Mouse (Mus musculus) hindbrain, postnatal 0 days (tissue): Measurements from ENCODE around the gene Tbrg1. TPM values are rescaled to one million over a fixed set of nuclear protein-coding genes. Genes with fewer than 3 reads are reported as not detected.

Experiments used
- ATAC-seq: fragments of 200-750 bp; cut with Nextera tagmentation; 2 replicates; pipeline ENCODE4 v1.8.0; 2017; ENCODE audit warnings: mild to moderate bottlenecking, moderate TSS enrichment, moderate library complexity
- DNase-seq: peaks from one replicate; pipeline ENCODE4 v3.0.0-alpha.2; 2015; ENCODE audit warnings: low spot score
- H3K27ac ChIP-seq: fragments of 300-500 bp; sonication (generic); 2 replicates; pipeline ENCODE4 v1.5.1; 2014; ENCODE audit warnings: mild to moderate bottlenecking
- H3K27me3 ChIP-seq: fragments of 300-500 bp; sonication (generic); 2 replicates; pipeline ENCODE4 v1.6.1; 2014; ENCODE audit warnings: low read length, mixed read lengths; ENCODE audit not compliant: insufficient read depth
- H3K36me3 ChIP-seq: fragments of 300-500 bp; sonication (generic); 2 replicates; pipeline ENCODE4 v1.6.1; 2014; ENCODE audit warnings: low read length, mixed read lengths; ENCODE audit not compliant: insufficient read depth
- H3K4me1 ChIP-seq: fragments of 300-500 bp; sonication (generic); 2 replicates; pipeline ENCODE4 v1.6.1; 2014; ENCODE audit warnings: antibody characterized with exemption, low read length, mixed read lengths; ENCODE audit not compliant: insufficient read depth
- H3K4me2 ChIP-seq: fragments of 300-500 bp; sonication (generic); 2 replicates; pipeline ENCODE4 v1.6.1; 2014; ENCODE audit warnings: low read depth, mild to moderate bottlenecking, low read length, moderate library complexity, mixed read lengths
- H3K4me3 ChIP-seq: fragments of 300-500 bp; sonication (generic); 2 replicates; pipeline ENCODE4 v1.5.1; 2014; ENCODE audit warnings: low read length
- H3K9ac ChIP-seq: fragments of 300-500 bp; sonication (generic); replicated peaks from 2 replicates; pipeline ENCODE4 v1.6.1; 2014; ENCODE audit warnings: mild to moderate bottlenecking, low read length, moderate library complexity, mixed read lengths
- H3K9me3 ChIP-seq: fragments of 300-500 bp; sonication (generic); 2 replicates; pipeline ENCODE4 v1.6.1; 2016; ENCODE audit warnings: low read length, mixed read lengths
- CTCF ChIP-seq: IDR thresholded peaks from 2 replicates; pipeline ENCODE4 v1.5.1; 2016; ENCODE audit warnings: antibody characterized with exemption, control low read depth, low read depth
- WGBS: fragments of 180-500 bp; shearing (Covaris S2); extraction: QIAGEN DNeasy Blood & Tissue Kit; methylation state at CpG from one replicate; pipeline ENCODE4 v1.1.7; 2014; 5-methylcytosine and 5-hydroxymethylcytosine counted together
- polyA plus RNA-seq: library from polyadenylated mRNA; unstranded; fragments of >200 nt; fragmentation: Nextera tagmentation; extraction: Ambion mirVana; gene quantifications from 2 replicates; pipeline ENCODE4 v1.2.1, GENCODE M21; 2015
- total RNA-seq: library from RNA; depleted of rRNA; stranded (reverse); fragments of >200 nt; gene quantifications from 2 replicates; pipeline ENCODE4 v1.2.3, GENCODE M21; 2014; rRNA removed

The Tbrg1 gene
- total and polyA plus RNA-seq, 2 experiments from 2014 or later, result 44.5 to 82.9 TPM

DNA sequence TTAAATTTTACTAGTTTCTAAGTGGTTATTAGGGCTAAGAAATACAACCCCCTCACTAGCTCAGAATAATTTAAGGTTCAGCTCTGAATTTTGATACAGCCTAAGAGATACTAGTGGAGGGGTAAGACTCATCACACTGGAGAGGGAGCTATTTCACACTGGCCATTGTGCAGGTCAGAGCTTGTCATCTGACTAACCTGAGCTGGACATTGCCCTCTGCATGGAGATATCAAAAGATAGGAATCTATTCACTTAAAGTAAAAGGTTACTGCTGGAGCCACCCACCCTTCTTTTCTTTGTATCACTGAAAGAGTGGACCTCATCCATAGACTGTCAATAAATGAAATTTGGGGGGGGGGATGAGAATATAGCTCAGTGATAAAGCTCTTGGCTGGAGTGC, 42.8 kb downstream of the Tbrg1 start:
- H3K27me3 ChIP-seq, result no peaks in the 10 kb centered on the region
- H3K9me3 ChIP-seq, result no peaks in the 10 kb centered on the region
- no peak for DNase-seq
- H3K4me1 ChIP-seq, result 0 out of 2 replicates have a peak, but pooled peaks cover 4% of the 10 kb centered on the region
- H3K36me3 ChIP-seq, result no peaks in the 10 kb centered on the region
- no peak for TF ChIP-seq CTCF
- peak overlapping the region; percentile 67 for H3K4me3 ChIP-seq
- no peak overlapping the region; the same call in 1 of the 2 replicates for H3K9ac ChIP-seq
- H3K4me2 ChIP-seq, result peak overlapping the region; percentile 82
- peak; percentile 15; the same call in 1 of the 2 replicates for ATAC-seq
- H3K27ac ChIP-seq, result peak overlapping the region; percentile 86; the same call in 1 of the 2 replicates

DNA sequence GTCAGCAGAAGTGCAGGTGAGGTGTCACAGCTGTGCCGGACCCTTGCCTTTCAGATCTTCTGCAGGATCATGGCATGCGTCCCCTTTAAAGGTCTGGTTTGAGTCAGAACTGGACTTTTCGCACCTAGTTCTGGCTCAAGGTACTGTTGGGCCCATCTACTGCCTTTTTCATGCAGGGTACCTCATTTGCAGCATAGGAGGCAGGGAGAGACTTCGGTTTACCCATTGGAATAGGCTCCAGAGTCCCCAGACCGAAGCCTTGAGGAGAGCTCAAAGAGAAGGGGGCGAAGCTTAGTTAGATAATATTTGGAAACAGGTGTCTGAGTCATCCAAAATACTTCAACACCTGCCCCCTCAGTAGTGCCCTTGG, 43.2 kb downstream of the Tbrg1 start:
- H3K4me2 ChIP-seq, result peak overlapping the region; percentile 82
- 17% methylated on average over 6 of the region's 6 CpGs for WGBS
- DNase-seq (no peak), ATAC-seq (no peak)
- no peak for TF ChIP-seq CTCF
- peak overlapping the region; percentile 86; the same call in 1 of the 2 replicates for H3K27ac ChIP-seq
- H3K4me3 ChIP-seq, result peak overlapping the region; percentile 67
- 0 out of 2 replicates have a peak, but pooled peaks cover 4% of the 10 kb centered on the region for H3K4me1 ChIP-seq
- no peaks in the 10 kb centered on the region for H3K9me3 ChIP-seq
- no peaks in the 10 kb centered on the region for H3K36me3 ChIP-seq
- peak overlapping the region; percentile 85 for H3K9ac ChIP-seq
- H3K27me3 ChIP-seq, result no peaks in the 10 kb centered on the region

DNA sequence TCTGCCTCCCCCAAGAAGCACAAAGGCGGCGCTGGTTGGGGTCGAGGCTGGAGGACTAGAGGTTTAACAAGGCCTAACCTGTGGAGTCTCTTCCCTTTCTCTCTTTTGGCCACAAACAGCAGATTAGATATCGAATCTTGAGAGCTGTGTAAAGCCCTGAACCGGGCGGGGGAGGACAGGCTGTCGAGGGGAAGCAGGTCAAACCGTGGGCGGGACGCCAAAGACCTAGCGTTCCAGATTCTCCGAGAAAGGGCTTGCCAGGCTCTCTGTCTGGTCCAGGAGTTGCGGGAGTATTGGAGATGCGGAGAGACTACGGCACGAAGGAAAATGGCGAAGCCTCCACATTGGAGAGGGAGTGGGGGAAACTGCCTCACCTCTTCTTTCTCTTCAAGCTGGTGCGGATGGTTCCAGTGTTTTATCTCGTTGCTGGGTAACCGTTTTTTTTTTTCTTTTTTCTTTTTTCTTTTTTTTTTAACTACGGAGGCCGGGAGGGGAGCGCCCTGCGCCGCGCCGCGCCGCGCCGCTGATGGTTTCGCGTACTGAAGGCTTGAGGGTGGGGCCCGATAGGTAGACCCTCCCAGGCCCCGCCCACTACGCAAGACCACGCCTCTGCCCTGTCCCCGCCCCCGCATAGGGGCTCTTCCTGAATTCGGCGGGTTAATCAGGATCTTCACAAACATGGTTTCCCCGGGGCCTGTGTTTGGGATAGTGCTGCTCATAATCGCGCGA, 43.8 kb downstream of the Tbrg1 start, which contains the start of gene Spa17:
Gene Spa17 (minus strand): TSS at position 541 of the 729 bp plus-strand sequence.
- peak; percentile 95 for DNase-seq
- no peaks in the 10 kb centered on the region for H3K9me3 ChIP-seq
- under 1% methylated on average over 45 of the region's 45 CpGs for WGBS
- H3K36me3 ChIP-seq, result no peaks in the 10 kb centered on the region
- H3K27me3 ChIP-seq, result no peaks in the 10 kb centered on the region
- peak; percentile 96 for ATAC-seq
- peak within 1 kb of the TSS; percentile 67 for H3K4me3 ChIP-seq
- H3K27ac ChIP-seq, result peak within 1 kb of the TSS; percentile 86
- 0 out of 2 replicates have a peak, but pooled peaks cover 4% of the 10 kb centered on the region for H3K4me1 ChIP-seq
- H3K4me2 ChIP-seq, result peak within 1 kb of the TSS; percentile 82
- peak within 1 kb of the TSS; percentile 85 for H3K9ac ChIP-seq
- no peak for TF ChIP-seq CTCF

DNA sequence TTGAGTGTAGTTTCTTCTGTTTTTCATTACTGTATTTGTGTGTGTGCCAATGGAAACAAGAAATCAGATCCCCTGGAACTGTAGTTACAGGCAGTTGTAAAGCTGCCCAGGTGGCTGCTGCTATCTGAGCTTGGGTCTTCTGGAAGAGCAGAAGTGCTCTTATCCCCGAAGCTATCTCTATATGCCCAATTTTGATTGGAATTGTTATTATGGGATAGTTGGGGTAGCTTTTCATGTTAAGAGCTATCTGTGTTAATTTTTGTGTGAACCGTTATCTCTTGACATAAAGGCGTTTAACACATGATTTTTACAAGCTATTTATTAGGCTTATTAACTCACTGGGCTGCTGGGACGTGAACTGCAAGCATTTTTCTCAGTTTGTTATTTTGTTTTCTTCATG, 47.6 kb downstream of the Tbrg1 start:
- Histone ChIP-seq H3K9me3 (no peaks in the 10 kb centered on the region), H3K27ac (no peak overlapping the region), H3K9ac (no peak overlapping the region), H3K36me3 (no peaks in the 10 kb centered on the region), H3K4me2 (no peak overlapping the region), H3K27me3 (no peaks in the 10 kb centered on the region), H3K4me3 (no peak overlapping the region), H3K4me1 (0 out of 2 replicates have a peak, but pooled peaks cover 4% of the 10 kb centered on the region)
- TF ChIP-seq CTCF, result no peak
- 82% methylated on average over 4 of the region's 4 CpGs for WGBS
- DNase-seq (no peak), ATAC-seq (no peak)

DNA sequence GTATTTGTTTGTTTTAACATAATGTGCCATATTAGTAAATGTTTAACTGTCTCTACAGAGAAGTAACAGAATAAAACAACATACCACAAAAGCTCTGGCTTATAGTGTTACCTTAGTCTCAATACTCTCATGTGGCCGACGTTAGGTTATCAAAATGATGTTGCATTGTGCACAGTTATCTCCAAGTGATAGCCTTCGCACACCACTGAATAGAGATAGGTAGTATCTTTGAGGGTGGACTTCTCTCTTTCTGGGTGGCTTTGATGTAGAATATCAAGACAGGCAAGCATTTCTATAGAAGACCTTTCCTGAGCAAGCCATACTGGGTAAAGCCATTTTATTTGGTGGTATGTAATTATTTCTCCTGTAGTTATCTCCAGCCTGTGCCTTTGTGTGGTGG, 52.0 kb downstream of the Tbrg1 start:
- TF ChIP-seq CTCF, result no peak
- no peaks in the 10 kb centered on the region for H3K9me3 ChIP-seq
- no peaks in the 10 kb centered on the region for H3K4me1 ChIP-seq
- no peaks in the 10 kb centered on the region for H3K36me3 ChIP-seq
- no peak overlapping the region for H3K4me3 ChIP-seq
- no peak overlapping the region for H3K27ac ChIP-seq
- no peak overlapping the region for H3K4me2 ChIP-seq
- no peaks in the 10 kb centered on the region for H3K27me3 ChIP-seq
- H3K9ac ChIP-seq, result no peak overlapping the region
- no peak for ATAC-seq
- DNase-seq, result no peak
- 92% methylated on average over 3 of the region's 3 CpGs for WGBS

DNA sequence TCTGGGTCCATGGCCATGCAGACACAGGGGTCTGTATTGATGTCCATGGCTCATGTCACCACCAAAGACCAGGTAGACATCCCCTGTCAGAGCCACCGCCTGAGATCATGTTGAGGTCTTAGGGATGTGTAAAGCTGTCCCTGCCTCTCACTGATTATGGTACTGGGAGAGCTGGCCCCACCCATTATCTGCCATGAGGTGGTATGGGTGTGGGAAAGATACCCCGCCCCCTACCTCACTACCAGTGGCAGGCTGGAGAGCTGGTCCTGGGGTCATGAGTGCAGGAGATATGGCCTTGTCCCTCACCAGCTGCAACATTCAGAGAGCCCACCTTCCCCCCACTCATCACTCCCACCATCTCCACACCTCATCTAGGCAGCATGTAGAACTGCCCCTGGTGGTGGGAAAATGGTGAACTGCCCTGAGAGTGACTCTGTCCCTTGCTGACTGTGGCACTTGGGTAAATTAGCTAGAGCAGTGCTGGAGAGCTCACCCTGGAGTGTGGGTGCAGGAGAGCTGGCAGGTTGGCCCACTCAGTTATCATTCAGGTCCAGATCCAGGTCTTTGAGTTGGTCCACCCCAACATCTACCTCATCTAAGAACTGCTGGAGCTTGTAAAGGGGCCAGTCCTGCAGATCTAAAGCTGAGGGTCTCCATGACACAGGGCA, 56.4 kb downstream of the Tbrg1 start:
- Histone ChIP-seq H3K27me3 (no peaks in the 10 kb centered on the region), H3K4me2 (no peak overlapping the region), H3K9ac (no peak overlapping the region), H3K27ac (no peak overlapping the region), H3K4me3 (no peak overlapping the region), H3K4me1 (no peaks in the 10 kb centered on the region), H3K36me3 (no peaks in the 10 kb centered on the region), H3K9me3 (no peaks in the 10 kb centered on the region)
- no peak for TF ChIP-seq CTCF
- DNase-seq, result no peak
- ATAC-seq, result no peak
- 98% methylated on average over 2 of the region's 2 CpGs for WGBS

Other genes with a start within 250 kb of the Tbrg1 start
- gene Robo3, start 224.1 kb downstream of the Tbrg1 start, total RNA-seq, result 2.0 and 2.8 TPM in 2 replicates
- 1.5 and 1.6 TPM in 2 replicates for gene Robo3, start 224.1 kb downstream of the Tbrg1 start, polyA plus RNA-seq
- gene Msantd2, start 168.0 kb downstream of the Tbrg1 start, total RNA-seq, result 20.0 and 34.0 TPM in 2 replicates
- 16.1 and 17.8 TPM in 2 replicates for gene Msantd2, start 168.0 kb downstream of the Tbrg1 start, polyA plus RNA-seq
- gene Esam, start 129.2 kb downstream of the Tbrg1 start, total RNA-seq, result 34.2 and 43.7 TPM in 2 replicates
- gene Esam, start 129.2 kb downstream of the Tbrg1 start, polyA plus RNA-seq, result 36.1 and 37.9 TPM in 2 replicates
- 3.0 and 3.9 TPM in 2 replicates for gene Vsig2, start 118.1 kb downstream of the Tbrg1 start, total RNA-seq
- gene Vsig2, start 118.1 kb downstream of the Tbrg1 start, polyA plus RNA-seq, result 1.3 and 1.6 TPM in 2 replicates
- gene Nrgn, start 104.4 kb downstream of the Tbrg1 start, total RNA-seq, result 6.0 and 8.3 TPM in 2 replicates
- 11.9 and 15.4 TPM in 2 replicates for gene Nrgn, start 104.4 kb downstream of the Tbrg1 start, polyA plus RNA-seq
- 9.7 and 18.7 TPM in 2 replicates for gene Siae, start 101.6 kb downstream of the Tbrg1 start, total RNA-seq
- gene Siae, start 101.6 kb downstream of the Tbrg1 start, polyA plus RNA-seq, result 12.5 and 15.5 TPM in 2 replicates
- 4.2 TPM in 1 of 2 replicates, not detected in the other for gene Spa17, start 43.6 kb downstream of the Tbrg1 start, total RNA-seq
- gene Spa17, start 43.6 kb downstream of the Tbrg1 start, polyA plus RNA-seq, result 11.6 and 13.9 TPM in 2 replicates
- gene Panx3, start 11.9 kb upstream of the Tbrg1 start, total RNA-seq, result not detected in 2 replicates
- gene Panx3, start 11.9 kb upstream of the Tbrg1 start, polyA plus RNA-seq, result 0.10 TPM in 1 of 2 replicates, not detected in the other
- gene Olfr160, start 58.9 kb upstream of the Tbrg1 start, total RNA-seq, result not detected in 2 replicates
- gene Olfr160, start 58.9 kb upstream of the Tbrg1 start, polyA plus RNA-seq, result not detected in 2 replicates
- 0.58 TPM in 1 of 2 replicates, not detected in the other for gene Olfr874, start 87.8 kb upstream of the Tbrg1 start, total RNA-seq
- gene Olfr874, start 87.8 kb upstream of the Tbrg1 start, polyA plus RNA-seq, result not detected in 2 replicates
- gene Olfr875, start 114.5 kb upstream of the Tbrg1 start, total RNA-seq, result not detected in 2 replicates
- not detected in 2 replicates for gene Olfr875, start 114.5 kb upstream of the Tbrg1 start, polyA plus RNA-seq
- gene Olfr876, start 145.7 kb upstream of the Tbrg1 start, total RNA-seq, result not detected in 2 replicates
- not detected in 2 replicates for gene Olfr876, start 145.7 kb upstream of the Tbrg1 start, polyA plus RNA-seq
- gene Olfr877, start 197.0 kb upstream of the Tbrg1 start, total RNA-seq, result not detected in 2 replicates
- not detected in 2 replicates for gene Olfr877, start 197.0 kb upstream of the Tbrg1 start, polyA plus RNA-seq
- not detected in 2 replicates for gene Olfr145, start 239.4 kb upstream of the Tbrg1 start, total RNA-seq
- gene Olfr145, start 239.4 kb upstream of the Tbrg1 start, polyA plus RNA-seq, result not detected in 2 replicates